Mouse (Mus musculus) kidney, postnatal 4 days (tissue): Measurements from ENCODE around the gene Onecut3.
A peak's percentile ranks its signal among the peaks of the same experiment; 100 is the strongest.

Experiments used
- DNase-seq, 2 experiments: peaks; one replicate each; pipeline ENCODE4 v3.0.0; 2021; ENCODE audit warnings: mixed read lengths in 2 of 2

The Onecut3 gene

GRCm38 (mm10) chr10:80557346-80557965 lies 62.8 kb downstream of the Onecut3 start:
- peak; percentile 89 to 90 for DNase-seq

DNA sequence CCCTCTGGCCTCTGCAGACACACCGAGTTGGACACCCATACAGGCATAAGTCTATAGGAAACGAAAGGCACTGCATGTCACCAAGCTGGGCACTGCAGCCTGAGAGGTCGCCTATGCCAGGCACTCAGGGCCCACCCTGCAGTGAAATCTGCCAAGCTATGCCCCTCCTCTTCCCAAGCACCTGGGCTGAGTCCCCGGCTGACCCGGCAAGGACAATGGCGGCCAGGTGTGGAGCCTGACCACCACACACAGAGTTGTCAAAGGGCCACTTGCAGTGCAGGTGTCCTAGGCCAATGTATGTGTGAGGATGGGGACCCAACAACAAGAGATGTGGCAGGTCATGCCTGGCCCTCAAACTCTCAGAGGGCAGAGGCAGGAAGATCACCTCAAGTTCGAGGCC lies 64.8 kb downstream of the Onecut3 start:
- DNase-seq: no peak

DNA sequence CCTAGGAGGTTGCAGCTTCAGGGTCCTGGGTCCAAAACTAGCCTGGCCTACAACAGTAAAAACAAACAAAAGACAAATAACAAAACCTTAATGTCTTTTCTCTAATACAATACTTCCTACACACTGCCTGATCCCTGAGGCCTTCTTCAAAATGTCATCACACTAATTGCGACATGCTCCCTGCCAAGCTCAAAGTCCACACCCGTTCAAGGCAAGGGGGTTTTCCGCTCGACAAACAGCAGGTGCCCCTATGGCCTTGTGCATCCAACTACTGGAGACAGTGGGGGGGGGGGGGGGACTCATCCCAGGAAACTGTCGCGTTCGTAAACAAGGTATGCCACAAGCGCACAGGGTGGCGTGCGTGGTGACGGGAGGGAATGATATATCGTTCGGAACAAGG lies 66.0 kb downstream of the Onecut3 start:
- DNase-seq: peak in 1 of 2 experiments; percentile 25

GRCm38 (mm10) chr10:80561116-80561944 lies 66.7 kb downstream of the Onecut3 start, which contains the start of gene Rexo1:
Gene Rexo1 (minus strand): TSS chr10:80561560.
- DNase-seq: peak; percentile 97

DNA sequence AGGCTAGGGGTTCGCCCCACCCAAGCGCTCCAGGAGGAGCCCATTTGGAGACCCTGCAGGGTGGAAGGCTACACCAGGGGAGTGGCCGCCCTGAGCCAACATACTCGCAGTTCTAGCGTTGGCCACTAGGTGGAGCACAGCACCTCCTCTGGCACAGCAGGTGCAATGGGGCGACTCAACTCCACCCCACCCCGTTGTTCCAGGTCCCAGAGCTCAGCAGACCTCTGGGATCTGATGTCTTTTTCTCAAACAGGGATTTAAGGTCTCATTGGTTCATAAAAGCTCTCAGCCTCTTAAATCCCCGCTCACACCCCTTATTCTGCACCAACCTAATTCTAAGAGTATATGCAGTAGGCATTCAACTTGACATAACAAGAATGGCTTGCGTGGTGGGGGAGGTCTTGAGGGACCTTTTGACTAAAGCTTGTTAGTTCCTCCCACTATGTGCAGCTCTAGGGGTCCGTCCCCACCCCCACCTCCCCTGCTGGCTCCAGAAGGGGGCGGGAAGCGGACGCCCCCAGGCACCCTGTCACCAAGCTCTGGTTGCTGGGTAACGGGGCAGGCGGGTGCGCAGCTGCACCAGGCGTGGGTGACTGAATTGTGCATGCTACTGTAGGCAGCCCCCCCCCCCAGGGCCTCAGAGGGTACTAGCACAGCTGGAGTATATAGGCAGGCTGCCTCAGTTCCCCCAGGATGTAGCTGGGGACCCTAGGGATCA lies 71.9 kb downstream of the Onecut3 start:
- peak; percentile 93 to 94 for DNase-seq
